Mouse (Mus musculus) spleen, adult 2 months (tissue): ENCODE measurements around the gene Kcna7.

Experiments used
- CTCF ChIP-seq: fragments of 200-500 bp; IDR thresholded peaks from 2 replicates; pipeline ENCODE4 v1.5.1; 2011; ENCODE audit warnings: mild to moderate bottlenecking, inconsistent platforms; ENCODE audit not compliant: insufficient read depth, insufficient read length, insufficient replicate concordance; ENCODE audit errors: extremely low read depth
- POLR2A ChIP-seq: fragments of 200-500 bp; IDR thresholded peaks from 2 replicates; pipeline ENCODE4 v1.6.1; 2011; ENCODE audit warnings: low read depth, low read length, inconsistent platforms

GRCm38 (mm10) chr7:45443526-45444420, 38.3 kb downstream of the Kcna7 start:
- TF ChIP-seq CTCF (no peak), POLR2A (no peak)
